Mouse (Mus musculus) Patski (cell line): ENCODE measurements around the gene Slc9a9. TPM values are rescaled to one million over a fixed set of nuclear protein-coding genes. Genes with fewer than 3 reads are reported as not detected.
A peak's percentile ranks its signal among the peaks of the same experiment; 100 is the strongest.

Experiments
- ATAC-seq: fragments of 100-300 bp; one replicate; pipeline ENCODE4 v1.8.0; 2021
- CTCF ChIA-PET: fragments of 350-600 bp; sonication (Branson Sonifier 250); formaldehyde crosslinking; loops from one replicate; lab custom pipeline; 2022; ENCODE audit warnings: inconsistent platforms; lab: Charles Lee
- POLR2A ChIA-PET: fragments of 350-600 bp; sonication (Branson Sonifier 250); formaldehyde crosslinking; loops from one replicate; lab custom pipeline; 2022; ENCODE audit warnings: antibody characterized with exemption, inconsistent platforms; lab: Charles Lee
- DNase-seq: peaks from one replicate; pipeline ENCODE4 v3.0.0-alpha.2; 2011; ENCODE audit warnings: low read depth, low spot score
- H3K27me3 ChIP-seq: fragments of 371-371 bp; one replicate; pipeline ENCODE4 v1.5.1; 2021
- CTCF ChIP-seq: fragments of 100-300 bp; IDR thresholded peaks from one replicate; pipeline ENCODE4 v1.5.1; 2021
- in situ Hi-C: fragments of 300-500 bp; cut with MboI; formaldehyde crosslinking; loops from 3 replicates; pipeline ENCODE4 v1.11.1; 2018; ENCODE audit warnings: low pct_unique_long_range_greater_than_20kb, mixed read lengths
- polyA plus RNA-seq: library from polyadenylated mRNA; unstranded; gene quantifications from one replicate; pipeline ENCODE4 v1.2.3, GENCODE M21; 2021

Slc9a9 gene
- polyA plus RNA-seq, 1 experiment from 2014 or later = 1.1 TPM

- ChIA-PET CTCF (interaction anchor here (1.0 to 1.1 kb wide), 2 partner anchors 9 to 13 kb away, joined by 3 read pairs; no protein-coding TSS in a partner anchor), POLR2A (interaction anchor here (0.8 kb wide), 1 partner anchor 11 kb away, joined by 3 read pairs; no protein-coding TSS in a partner anchor)
- in situ Hi-C loops = no loop called here
- ATAC-seq (no peak), DNase-seq (no peak)
- no peak for TF ChIP-seq CTCF
- H3K27me3 ChIP-seq = no peaks in the 10 kb centered on the region
Observed at GRCm38 (mm10) chr9:94922062-94922461, 252.4 kb downstream of the Slc9a9 start.

- POLR2A ChIA-PET = no interaction called here
- CTCF ChIA-PET = interaction anchor here (1.3 kb wide), 1 partner anchor 21 kb away, joined by 3 read pairs; no protein-coding TSS in a partner anchor
- TF ChIP-seq CTCF = no peak
- ATAC-seq (no peak), DNase-seq (no peak)
- H3K27me3 ChIP-seq = no peaks in the 10 kb centered on the region
- in situ Hi-C loops = no loop called here
Observed at GRCm38 (mm10) chr9:94925845-94926244, 256.1 kb downstream of the Slc9a9 start.

GRCm38 (mm10) chr9:94927101-94927500 lies 257.4 kb downstream of the Slc9a9 start:
- ChIA-PET CTCF (no interaction called here), POLR2A (no interaction called here)
- no peaks in the 10 kb centered on the region for H3K27me3 ChIP-seq
- DNase-seq (no peak), ATAC-seq (no peak)
- peak; percentile 33 for TF ChIP-seq CTCF
- in situ Hi-C loops = no loop called here

GRCm38 (mm10) chr9:94945569-94946135 lies 275.9 kb downstream of the Slc9a9 start:
- no peak for TF ChIP-seq CTCF
- ChIA-PET POLR2A (no interaction called here), CTCF (no interaction called here)
- ATAC-seq (no peak), DNase-seq (no peak)
- in situ Hi-C loops = no loop called here
- no peaks in the 10 kb centered on the region for H3K27me3 ChIP-seq

GRCm38 (mm10) chr9:94947246-94947645 lies 277.5 kb downstream of the Slc9a9 start:
- ChIA-PET POLR2A (no interaction called here), CTCF (no interaction called here)
- H3K27me3 ChIP-seq = no peaks in the 10 kb centered on the region
- no peak for TF ChIP-seq CTCF
- ATAC-seq (no peak), DNase-seq (no peak)
- in situ Hi-C loops = no loop called here

GRCm38 (mm10) chr9:94950676-94951075 lies 281.0 kb downstream of the Slc9a9 start:
- TF ChIP-seq CTCF = no peak
- in situ Hi-C loops = no loop called here
- peak; percentile 41 for DNase-seq
- peak; percentile 60 for ATAC-seq
- no peaks in the 10 kb centered on the region for H3K27me3 ChIP-seq
- CTCF ChIA-PET = interaction anchor here (1.4 kb wide), 1 partner anchor 9 kb away, joined by 6 read pairs; no protein-coding TSS in a partner anchor
- POLR2A ChIA-PET = no interaction called here

GRCm38 (mm10) chr9:94955645-94956044 lies 285.9 kb downstream of the Slc9a9 start:
- DNase-seq (no peak), ATAC-seq (no peak)
- in situ Hi-C loops = no loop called here
- CTCF ChIA-PET = no interaction called here
- H3K27me3 ChIP-seq = no peaks in the 10 kb centered on the region
- POLR2A ChIA-PET = no interaction called here
- TF ChIP-seq CTCF = no peak

GRCm38 (mm10) chr9:94958382-94958781 lies 288.7 kb downstream of the Slc9a9 start:
- no peak for ATAC-seq
- in situ Hi-C loops = no loop called here
- CTCF ChIA-PET = no interaction called here
- POLR2A ChIA-PET = no interaction called here
- H3K27me3 ChIP-seq = no peaks in the 10 kb centered on the region
- TF ChIP-seq CTCF = no peak
- DNase-seq = no peak

GRCm38 (mm10) chr9:94968596-94969120 lies 298.9 kb downstream of the Slc9a9 start:
- TF ChIP-seq CTCF = no peak
- CTCF ChIA-PET = no interaction called here
- ATAC-seq = no peak
- POLR2A ChIA-PET = no interaction called here
- in situ Hi-C loops = no loop called here
- DNase-seq = no peak
- H3K27me3 ChIP-seq = no peaks in the 10 kb centered on the region

GRCm38 (mm10) chr9:94969131-94969530 lies 299.4 kb downstream of the Slc9a9 start:
- ChIA-PET CTCF (no interaction called here), POLR2A (no interaction called here)
- ATAC-seq = no peak
- no peaks in the 10 kb centered on the region for H3K27me3 ChIP-seq
- DNase-seq = no peak
- in situ Hi-C loops = no loop called here
- no peak for TF ChIP-seq CTCF

- no peak for DNase-seq
- in situ Hi-C loops = no loop called here
- no peak for ATAC-seq
- TF ChIP-seq CTCF = no peak
- CTCF ChIA-PET = no interaction called here
- POLR2A ChIA-PET = no interaction called here
- H3K27me3 ChIP-seq = no peaks in the 10 kb centered on the region
Observed at GRCm38 (mm10) chr9:94972021-94972420, 302.3 kb downstream of the Slc9a9 start.

GRCm38 (mm10) chr9:94972693-94973092 lies 303.0 kb downstream of the Slc9a9 start:
- H3K27me3 ChIP-seq = no peaks in the 10 kb centered on the region
- DNase-seq (no peak), ATAC-seq (no peak)
- in situ Hi-C loops = no loop called here
- POLR2A ChIA-PET = no interaction called here
- CTCF ChIA-PET = no interaction called here
- TF ChIP-seq CTCF = no peak
